Mouse (Mus musculus) G1E (cell line): ENCODE measurements around the gene Hes3.

ENCODE experiments used
- CTCF ChIP-seq: IDR thresholded peaks from 2 replicates; pipeline ENCODE4 v1.5.1; 2012; ENCODE audit warnings: low read depth, low read length, inconsistent platforms, mixed read lengths
- GATA1 ChIP-seq: IDR thresholded peaks from 2 replicates; pipeline ENCODE4 v1.6.1; 2012; ENCODE audit warnings: borderline replicate concordance, low read length, inconsistent platforms, mixed read lengths
- GATA2 ChIP-seq: IDR thresholded peaks from 2 replicates; pipeline ENCODE4 v1.6.1; 2012; ENCODE audit warnings: low read depth, low read length, inconsistent platforms, borderline replicate concordance

- TF ChIP-seq CTCF (no peak), GATA2 (no peak), GATA1 (no peak)
These were observed 24.2 kb upstream of the Hes3 start for GRCm38 (mm10) chr4:152315498-152316213.
